Mouse (Mus musculus): Measurements from ENCODE around the gene Tspan1. TPM values are rescaled to one million over a fixed set of nuclear protein-coding genes. Genes with fewer than 3 reads are reported as not detected.

Gene Tspan1
- total RNA-seq (2015; ENCODE audit: low replicate concordance) (not detected in 2 replicates), total RNA-seq (2017; ENCODE audit: low replicate concordance) (not detected in 2 replicates)

- no peak for ATAC-seq (replicated peaks; ENCODE audit: low FRiP score, poor library complexity, severe bottlenecking)
Measured at GRCm38 (mm10) chr4:116167404-116167803, at the start of gene Tspan1. Gene Tspan1 (minus strand): TSS chr4:116167601.

- no peak for ATAC-seq (replicated peaks; ENCODE audit: low FRiP score, poor library complexity, severe bottlenecking)
Measured at GRCm38 (mm10) chr4:116217046-116217445, 49.6 kb upstream of the Tspan1 start.

GRCm38 (mm10) chr4:116215895-116216605 lies 48.6 kb upstream of the Tspan1 start:
- no peak for ATAC-seq (replicated peaks; ENCODE audit: low FRiP score, poor library complexity, severe bottlenecking)

GRCm38 (mm10) chr4:116208891-116209290 lies 41.5 kb upstream of the Tspan1 start:
- no peak for ATAC-seq (replicated peaks; ENCODE audit: low FRiP score, poor library complexity, severe bottlenecking)

- no peak for ATAC-seq (replicated peaks; ENCODE audit: low FRiP score, poor library complexity, severe bottlenecking)
Measured at GRCm38 (mm10) chr4:116206531-116206930, 39.1 kb upstream of the Tspan1 start.

- ATAC-seq (replicated peaks; ENCODE audit: low FRiP score, poor library complexity, severe bottlenecking), result no peak
Measured at GRCm38 (mm10) chr4:116204422-116204821, 37.0 kb upstream of the Tspan1 start.

GRCm38 (mm10) chr4:116198422-116198821 lies 31.0 kb upstream of the Tspan1 start:
- ATAC-seq (replicated peaks; ENCODE audit: low FRiP score, poor library complexity, severe bottlenecking), result no peak

GRCm38 (mm10) chr4:116193583-116194383 lies 26.4 kb upstream of the Tspan1 start:
- ATAC-seq (replicated peaks; ENCODE audit: low FRiP score, poor library complexity, severe bottlenecking), result peak; percentile 86

GRCm38 (mm10) chr4:116192286-116192835 lies 25.0 kb upstream of the Tspan1 start:
- no peak for ATAC-seq (replicated peaks; ENCODE audit: low FRiP score, poor library complexity, severe bottlenecking)

- no peak for ATAC-seq (replicated peaks; ENCODE audit: low FRiP score, poor library complexity, severe bottlenecking)
Measured at GRCm38 (mm10) chr4:116185083-116185482, 17.7 kb upstream of the Tspan1 start.

GRCm38 (mm10) chr4:116182745-116183144 lies 15.3 kb upstream of the Tspan1 start:
- no peak for ATAC-seq (replicated peaks; ENCODE audit: low FRiP score, poor library complexity, severe bottlenecking)

GRCm38 (mm10) chr4:116182079-116182478 lies 14.7 kb upstream of the Tspan1 start:
- no peak for ATAC-seq (replicated peaks; ENCODE audit: low FRiP score, poor library complexity, severe bottlenecking)

- ATAC-seq (replicated peaks; ENCODE audit: low FRiP score, poor library complexity, severe bottlenecking), result no peak
Measured at GRCm38 (mm10) chr4:116177140-116177539, 9.7 kb upstream of the Tspan1 start.

- no peak for ATAC-seq (replicated peaks; ENCODE audit: low FRiP score, poor library complexity, severe bottlenecking)
Measured at GRCm38 (mm10) chr4:116176543-116176988, 9.2 kb upstream of the Tspan1 start.

- no peak; the same call in 1 of the 2 replicates for ATAC-seq (replicated peaks; ENCODE audit: low FRiP score, poor library complexity, severe bottlenecking)
Measured at GRCm38 (mm10) chr4:116175711-116176542, 8.5 kb upstream of the Tspan1 start.

GRCm38 (mm10) chr4:116175136-116175535 lies 7.7 kb upstream of the Tspan1 start:
- ATAC-seq (replicated peaks; ENCODE audit: low FRiP score, poor library complexity, severe bottlenecking), result no peak

GRCm38 (mm10) chr4:116174466-116175116 lies 7.2 kb upstream of the Tspan1 start:
- no peak for ATAC-seq (replicated peaks; ENCODE audit: low FRiP score, poor library complexity, severe bottlenecking)

- no peak for ATAC-seq (replicated peaks; ENCODE audit: low FRiP score, poor library complexity, severe bottlenecking)
Measured at GRCm38 (mm10) chr4:116173752-116174151, 6.4 kb upstream of the Tspan1 start.

- no peak for ATAC-seq (replicated peaks; ENCODE audit: low FRiP score, poor library complexity, severe bottlenecking)
Measured at GRCm38 (mm10) chr4:116173072-116173471, 5.7 kb upstream of the Tspan1 start, which contains the start of the genes 1700042G07Rik and Gm49337. Gene 1700042G07Rik (plus strand): TSS chr4:116173372. Gene Gm49337 (plus strand): TSS chr4:116173384.

Data from erythroid progenitor cell, adult 5-6 weeks (primary cell).